Mouse (Mus musculus) olfactory bulb, adult 2 months (tissue): ENCODE data around the gene Zfp473. TPM values are rescaled to one million over a fixed set of nuclear protein-coding genes. Genes with fewer than 3 reads are reported as not detected.

Source experiments
- H3K27ac ChIP-seq: fragments of 200-500 bp; 2 replicates; pipeline ENCODE4 v1.5.1; 2012; ENCODE audit warnings: low read depth, low read length; ENCODE audit not compliant: insufficient read depth
- H3K4me1 ChIP-seq: fragments of 200-500 bp; 2 replicates; pipeline ENCODE4 v1.6.1; 2012; ENCODE audit warnings: low read length; ENCODE audit not compliant: control insufficient read depth, insufficient read depth
- H3K4me3 ChIP-seq: fragments of 200-500 bp; 2 replicates; pipeline ENCODE4 v1.5.1; 2012; ENCODE audit warnings: mild to moderate bottlenecking, low read depth, low read length, moderate library complexity; ENCODE audit not compliant: insufficient read depth
- CTCF ChIP-seq: fragments of 200-500 bp; IDR thresholded peaks from 2 replicates; pipeline ENCODE4 v1.5.1; 2012; ENCODE audit warnings: low read depth, mild to moderate bottlenecking, low read length, moderate library complexity; ENCODE audit not compliant: insufficient read depth
- POLR2A ChIP-seq: fragments of 200-500 bp; IDR thresholded peaks from 2 replicates; pipeline ENCODE4 v1.6.1; 2012; ENCODE audit warnings: mild to moderate bottlenecking, low read depth, low read length, moderate library complexity; ENCODE audit not compliant: insufficient read depth
- WGBS: fragments of 180-500 bp; shearing (Covaris S2); methylation state at CpG from one replicate; pipeline ENCODE4 v1.1.7; 2018; 5-methylcytosine and 5-hydroxymethylcytosine counted together
- polyA plus RNA-seq: library from polyadenylated mRNA; stranded (reverse); fragments of >200 nt; gene quantifications from 2 replicates; pipeline ENCODE4 v1.2.4, GENCODE M21; 2012; ENCODE audit warnings: low replicate concordance; ENCODE audit not compliant: missing spikeins, insufficient read depth, insufficient read length

Gene Zfp473
- polyA plus RNA-seq, 1 experiment = not detected

- H3K27ac ChIP-seq = no peak overlapping the region
- H3K4me1 ChIP-seq = no peaks in the 10 kb centered on the region
- TF ChIP-seq POLR2A = no peak
- TF ChIP-seq CTCF = no peak
- 95% methylated on average over 2 of the region's 2 CpGs for WGBS
- H3K4me3 ChIP-seq = no peak overlapping the region
Measured at GRCm38 (mm10) chr7:44757164-44757563, 6.3 kb upstream of the Zfp473 start.

- TF ChIP-seq CTCF = no peak
- TF ChIP-seq POLR2A = peak; percentile 39; the same call in 1 of the 2 replicates
- Histone ChIP-seq H3K27ac (peak within 1 kb of the TSS; percentile 90), H3K4me3 (peak within 1 kb of the TSS; percentile 74), H3K4me1 (peaks cover 12% of the 10 kb centered on the region)
- WGBS = under 1% methylated on average over 44 of the region's 44 CpGs
Measured at GRCm38 (mm10) chr7:44748101-44749044, 2.5 kb downstream of the Zfp473 start, which contains the start of gene Vrk3. TSS of gene Vrk3 (plus strand) at chr7:44748413.

- peaks cover 12% of the 10 kb centered on the region for H3K4me1 ChIP-seq
- H3K27ac ChIP-seq = no peak overlapping the region
- no peak overlapping the region for H3K4me3 ChIP-seq
- 73% methylated on average over 4 of the region's 4 CpGs for WGBS
- TF ChIP-seq POLR2A (no peak), CTCF (no peak)
Measured at GRCm38 (mm10) chr7:44747115-44747514, 3.7 kb downstream of the Zfp473 start.

- Histone ChIP-seq H3K27ac (no peak overlapping the region), H3K4me3 (peak overlapping the region; percentile 61), H3K4me1 (peaks cover 12% of the 10 kb centered on the region)
- WGBS = under 1% methylated on average over 18 of the region's 18 CpGs
- TF ChIP-seq POLR2A (0 out of 2 replicates have a peak, but pooled peaks have one; percentile 26), CTCF (0 out of 2 replicates have a peak, but pooled peaks have one; percentile 52)
Measured at GRCm38 (mm10) chr7:44745076-44745475, 5.8 kb downstream of the Zfp473 start.

- TF ChIP-seq POLR2A (no peak), CTCF (no peak)
- Histone ChIP-seq H3K27ac (no peak overlapping the region), H3K4me1 (peaks cover 12% of the 10 kb centered on the region), H3K4me3 (no peak overlapping the region)
- WGBS = 43% methylated on average over 9 of the region's 9 CpGs
Measured at GRCm38 (mm10) chr7:44744270-44744669, 6.6 kb downstream of the Zfp473 start.

GRCm38 (mm10) chr7:44741361-44741760 is 9.5 kb downstream of the Zfp473 start:
- TF ChIP-seq POLR2A (no peak), CTCF (no peak)
- no peak overlapping the region for H3K27ac ChIP-seq
- 61% methylated on average over 8 of the region's 8 CpGs for WGBS
- peaks cover 7% of the 10 kb centered on the region; the same call in 1 of the 2 replicates for H3K4me1 ChIP-seq
- H3K4me3 ChIP-seq = no peak overlapping the region

GRCm38 (mm10) chr7:44733723-44734122 is 17.1 kb downstream of the Zfp473 start:
- no peaks in the 10 kb centered on the region for H3K4me1 ChIP-seq
- H3K27ac ChIP-seq = no peak overlapping the region
- TF ChIP-seq POLR2A (no peak), CTCF (no peak)
- H3K4me3 ChIP-seq = no peak overlapping the region
- 90% methylated on average over 9 of the region's 9 CpGs for WGBS

- H3K4me3 ChIP-seq = no peak overlapping the region
- WGBS = 88% methylated on average over 11 of the region's 11 CpGs
- no peak overlapping the region for H3K27ac ChIP-seq
- H3K4me1 ChIP-seq = peaks cover 4% of the 10 kb centered on the region
- TF ChIP-seq CTCF (no peak), POLR2A (no peak)
Measured at GRCm38 (mm10) chr7:44728082-44728975, 22.5 kb downstream of the Zfp473 start.
